ENCODE assay signal across 34 mouse cellular contexts in genomic region chr4:35724774-35725173, GRCm38 (mm10).
"Had no signal": no experiment of that assay in that cellular context is flagged by ENCODE, and none has a peak within 500 bp of the region (broad histone marks: within the 10 kb centered on the region; RNA-seq: fewer than 3 reads in every experiment).

No protein-coding gene starts in this region.

- DNase-seq: heart, adult 18-20 months; heart, adult 2 months; heart, postnatal 10 days; heart, postnatal 14 days; heart, postnatal 36 days; heart, postnatal 4 days; kidney, adult 11 months; kidney, adult 18-20 months; kidney, adult 8-10 months; kidney, postnatal 10 days; kidney, postnatal 14 days; kidney, postnatal 25 days; kidney, postnatal 36 days; kidney, postnatal 4 days; layer of hippocampus, adult 9-11 months had no signal

- H3K36me3 ChIP-seq: heart, embryonic 10.5 days; heart, embryonic 12.5 days; heart, embryonic 13.5 days; heart, embryonic 15.5 days; hindbrain, embryonic 10.5 days; hindbrain, embryonic 12.5 days; hindbrain, embryonic 15.5 days; intestine, embryonic 15.5 days; kidney, embryonic 15.5 days had no signal

- H3K9me3 ChIP-seq: heart, embryonic 10.5 days; heart, embryonic 15.5 days; hindbrain, embryonic 15.5 days; intestine, embryonic 15.5 days; kidney, embryonic 15.5 days had no signal

- H3K27me3 ChIP-seq: heart, embryonic 12.5 days; heart, embryonic 13.5 days; heart, embryonic 15.5 days; hindbrain, embryonic 12.5 days; hindbrain, embryonic 13.5 days; hindbrain, embryonic 15.5 days; intestine, embryonic 15.5 days; kidney, embryonic 15.5 days had no signal

- H3K4me1 ChIP-seq: heart, embryonic 10.5 days; heart, embryonic 12.5 days; heart, embryonic 13.5 days; heart, embryonic 15.5 days; hindbrain, embryonic 10.5 days; hindbrain, embryonic 12.5 days; hindbrain, embryonic 13.5 days; hindbrain, embryonic 15.5 days; intestine, embryonic 15.5 days; kidney, embryonic 15.5 days had no signal

- H3K27ac ChIP-seq: heart, adult 2 months; heart, embryonic 10.5 days; heart, embryonic 13.5 days; heart, embryonic 15.5 days; hindbrain, embryonic 10.5 days; hindbrain, embryonic 12.5 days; hindbrain, embryonic 13.5 days; hindbrain, embryonic 14.5 days; hindbrain, embryonic 15.5 days; hindbrain, postnatal 0 days; intestine, embryonic 15.5 days; kidney, embryonic 15.5 days; kidney, postnatal 0 days; layer of hippocampus, adult 2 months had no signal

- H3K4me2 ChIP-seq: heart, embryonic 11.5 days; heart, embryonic 12.5 days; heart, embryonic 13.5 days; heart, embryonic 15.5 days; hindbrain, embryonic 12.5 days; hindbrain, embryonic 13.5 days; hindbrain, embryonic 14.5 days; hindbrain, embryonic 15.5 days; intestine, embryonic 15.5 days; kidney, embryonic 15.5 days had no signal

- ATAC-seq: hindbrain, embryonic 16.5 days; hindbrain, postnatal 0 days; inflammation-experienced regulatory T-cells, adult 6 months; intestine, embryonic 15.5 days; intestine, embryonic 16.5 days; intestine, postnatal 0 days had no signal

- H3K4me3 ChIP-seq: heart, adult 2 months; heart, embryonic 10.5 days; heart, embryonic 12.5 days; heart, embryonic 13.5 days; heart, embryonic 15.5 days; hindbrain, embryonic 10.5 days; hindbrain, embryonic 12.5 days; hindbrain, embryonic 13.5 days; hindbrain, embryonic 15.5 days; intestine, embryonic 15.5 days; kidney, embryonic 15.5 days; layer of hippocampus, adult 2 months had no signal

- H3K9ac ChIP-seq: heart, embryonic 12.5 days; heart, embryonic 13.5 days; heart, embryonic 15.5 days; hindbrain, embryonic 12.5 days; hindbrain, embryonic 13.5 days; hindbrain, embryonic 14.5 days; hindbrain, embryonic 15.5 days; intestine, embryonic 15.5 days; kidney, embryonic 15.5 days had no signal
